ENCODE assay signal across 8 mouse cellular contexts in the genomic region with DNA sequence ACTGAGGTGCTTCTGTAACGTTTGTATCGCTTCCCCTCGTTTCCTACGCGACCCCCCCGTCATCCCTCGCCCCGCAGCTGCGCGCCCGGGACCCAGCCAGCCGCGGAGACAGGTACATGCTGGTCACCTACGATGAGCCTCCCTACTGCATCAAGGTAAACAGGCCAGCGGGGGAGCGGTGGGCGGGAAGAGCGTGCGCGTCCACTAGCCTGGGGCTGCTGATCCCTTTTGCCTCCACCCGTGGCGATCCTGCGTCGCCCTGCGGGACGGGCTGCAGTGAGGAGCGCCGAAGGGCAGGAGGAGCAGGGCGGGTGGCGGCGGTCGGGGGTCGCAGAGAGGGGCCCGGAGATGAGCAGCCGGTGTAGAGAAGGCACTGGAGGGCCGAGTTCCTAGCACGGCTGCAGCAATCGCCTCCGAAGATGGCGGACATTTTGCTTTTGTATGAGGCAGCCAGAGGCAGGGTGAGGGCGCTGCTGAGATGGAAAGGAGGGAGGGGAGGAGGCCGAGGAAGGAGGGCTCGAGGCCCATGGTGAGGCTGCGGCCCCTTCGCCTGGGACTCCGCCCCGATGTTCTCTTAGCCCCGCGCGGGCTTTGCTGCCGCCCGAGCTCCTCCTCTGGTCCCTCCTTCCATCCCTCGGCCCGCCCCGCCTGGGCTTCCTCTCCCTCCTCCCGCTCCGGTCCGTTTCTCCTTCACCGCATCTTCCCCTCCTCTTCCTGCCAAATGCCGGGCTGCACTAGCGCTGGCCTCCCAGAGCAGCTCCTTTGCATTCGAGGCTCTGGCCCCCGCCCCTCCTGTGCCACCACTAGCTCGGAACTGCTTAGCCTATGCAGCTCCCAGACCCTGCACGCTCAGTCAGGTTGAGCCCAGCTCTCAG. TPM values are rescaled to one million over a fixed set of nuclear protein-coding genes. Genes with fewer than 3 reads are reported as not detected.
DNase-seq lines count a peak whose midpoint lies in the region; ATAC-seq lines count a peak whose summit lies in the region.

No protein-coding gene starts in this region.

- peak; percentile 87 for DNase-seq in MN1 (ENCODE audit: low spot score)
- peak; percentile 90 for DNase-seq in cerebellum, adult 9-10 months
- peak; percentile 71 to 87 for DNase-seq in frontal cortex, adult 2 months (ENCODE audit: extremely low spot score in 1 of 2, low spot score in 1 of 2)
- peak; percentile 74 to 89 for DNase-seq in layer of hippocampus, postnatal 14 days (ENCODE audit: low spot score in 2 of 2)
- DNase-seq in lung, postnatal 14 days = peak; percentile 86
- peak; percentile 61 for DNase-seq in retina, adult 2 months (ENCODE audit: low read depth, low spot score)
- DNase-seq in thymus, postnatal 36 days = peak; percentile 83 to 91

- peak overlapping the region; percentile 54 for H3K4me2 ChIP-seq in hindbrain, embryonic 12.5 days (replicated peaks)

- peak overlapping the region; percentile 58 for H3K4me3 ChIP-seq in hindbrain, embryonic 12.5 days

- H3K9me3 ChIP-seq in hindbrain, embryonic 12.5 days (replicated peaks) = no peaks in the 10 kb centered on the region

- H3K27ac ChIP-seq in hindbrain, embryonic 12.5 days = peak overlapping the region; percentile 96

- H3K4me1 ChIP-seq in hindbrain, embryonic 12.5 days = no peaks in the 10 kb centered on the region

- WGBS in hindbrain, embryonic 12.5 days = 17% methylated on average over 52 of the region's 65 CpGs

- peak; percentile 95 for ATAC-seq in hindbrain, embryonic 12.5 days (ENCODE audit: low FRiP score)

- H3K27me3 ChIP-seq in hindbrain, embryonic 12.5 days = no peaks in the 10 kb centered on the region

- H3K36me3 ChIP-seq in hindbrain, embryonic 12.5 days = no peaks in the 10 kb centered on the region

- H3K9ac ChIP-seq in hindbrain, embryonic 12.5 days = peak overlapping the region; percentile 77

RNA-seq across cellular contexts. Expression of a gene that starts 1.0 kb away (rescaled TPM):
- 71.6 and 84.1 TPM in 2 replicates for polyA plus RNA-seq in frontal cortex, adult 2 months (2012; rRNA removed)
- 23.9 and 25.8 TPM in 2 replicates for polyA plus RNA-seq in hindbrain, embryonic 12.5 days (2016; fragmentation: Nextera tagmentation; extraction: Ambion mirVana)
- total RNA-seq in layer of hippocampus, postnatal 14 days (2021) = 10 to 100 TPM; 30.6 to 40.6 TPM

RNA-seq across cellular contexts. Expression of a gene that starts 7.8 kb away (rescaled TPM):
- not detected in 2 replicates for polyA plus RNA-seq in frontal cortex, adult 2 months (2012; rRNA removed)
- polyA plus RNA-seq in hindbrain, embryonic 12.5 days (2016; fragmentation: Nextera tagmentation; extraction: Ambion mirVana) = not detected in 2 replicates
- not detected for total RNA-seq in layer of hippocampus, postnatal 14 days (2021)

Comparison
In these comparisons a context has a peak if more than half of its experiments do, and no peak if none do; other contexts are left out.
1. Peak in every context shown above with its lines: DNase-seq, ATAC-seq, H3K4me3 ChIP-seq and H3K27ac ChIP-seq.